Mouse (Mus musculus) intestine, embryonic 16.5 days (tissue): Measurements from ENCODE around the gene Rassf4. TPM values are rescaled to one million over a fixed set of nuclear protein-coding genes. Genes with fewer than 3 reads are reported as not detected.

Source experiments
- ATAC-seq: fragments of 200-750 bp; cut with Nextera tagmentation; 2 replicates; pipeline ENCODE4 v1.8.0; 2017; ENCODE audit warnings: moderate TSS enrichment, moderate library complexity
- H3K27ac ChIP-seq: fragments of 300-500 bp; sonication (generic); 2 replicates; pipeline ENCODE4 v1.5.1; 2014; ENCODE audit warnings: mild to moderate bottlenecking, low read length
- H3K27me3 ChIP-seq: fragments of 300-500 bp; sonication (generic); replicated peaks from 2 replicates; pipeline ENCODE4 v1.6.1; 2014; ENCODE audit warnings: low read length, control low read depth, mixed read lengths; ENCODE audit not compliant: control insufficient read depth, insufficient read depth
- H3K36me3 ChIP-seq: fragments of 300-500 bp; sonication (generic); 2 replicates; pipeline ENCODE4 v1.6.1; 2014; ENCODE audit warnings: low read length, control low read depth; ENCODE audit not compliant: control insufficient read depth, insufficient read depth
- H3K4me1 ChIP-seq: fragments of 300-500 bp; sonication (generic); 2 replicates; pipeline ENCODE4 v1.6.1; 2014; ENCODE audit warnings: low read length, control low read depth, mixed read lengths; ENCODE audit not compliant: control insufficient read depth, insufficient read depth
- H3K4me2 ChIP-seq: fragments of 300-500 bp; sonication (generic); 2 replicates; pipeline ENCODE4 v1.6.1; 2014; ENCODE audit warnings: low read depth, low read length, control low read depth
- H3K4me3 ChIP-seq: fragments of 300-500 bp; sonication (generic); 2 replicates; pipeline ENCODE4 v1.5.1; 2014; ENCODE audit warnings: mild to moderate bottlenecking, low read length
- H3K9ac ChIP-seq: fragments of 300-500 bp; sonication (generic); 2 replicates; pipeline ENCODE4 v1.6.1; 2014; ENCODE audit warnings: low read depth, low read length
- H3K9me3 ChIP-seq: fragments of 300-500 bp; sonication (generic); 2 replicates; pipeline ENCODE4 v1.6.1; 2016; ENCODE audit warnings: low read length, control low read depth; ENCODE audit not compliant: control insufficient read depth
- whole genome bisulfite sequencing: fragments of 180-500 bp; shearing (Covaris S2); extraction: QIAGEN DNeasy Blood & Tissue Kit; methylation state at CpG from one replicate; pipeline ENCODE4 v1.1.7; 2014; 5-methylcytosine and 5-hydroxymethylcytosine counted together
- polyA plus RNA-seq: library from polyadenylated mRNA; unstranded; fragments of >200 nt; fragmentation: Nextera tagmentation; extraction: Ambion mirVana; gene quantifications from 2 replicates; pipeline ENCODE4 v1.2.1, GENCODE M21; 2015

The Rassf4 gene
- polyA plus RNA-seq, 1 experiment from 2014 or later, result 8.6 TPM

GRCm38 (mm10) chr6:116677321-116677720 lies 3.6 kb upstream of the Rassf4 start:
- H3K4me2 ChIP-seq, result no peak overlapping the region
- WGBS, result 57% methylated on average over 6 of the region's 6 CpGs
- H3K27ac ChIP-seq, result no peak overlapping the region
- peaks cover 9% of the 10 kb centered on the region for H3K4me1 ChIP-seq
- H3K27me3 ChIP-seq, result no peaks in the 10 kb centered on the region
- no peak overlapping the region for H3K9ac ChIP-seq
- no peaks in the 10 kb centered on the region for H3K9me3 ChIP-seq
- no peak overlapping the region for H3K4me3 ChIP-seq
- no peaks in the 10 kb centered on the region for H3K36me3 ChIP-seq
- ATAC-seq, result no peak

GRCm38 (mm10) chr6:116676355-116676913 lies 2.7 kb upstream of the Rassf4 start:
- H3K4me3 ChIP-seq, result no peak overlapping the region
- H3K9me3 ChIP-seq, result no peaks in the 10 kb centered on the region
- no peaks in the 10 kb centered on the region for H3K27me3 ChIP-seq
- no peaks in the 10 kb centered on the region for H3K36me3 ChIP-seq
- WGBS, result 53% methylated on average over 10 of the region's 10 CpGs
- no peak overlapping the region for H3K27ac ChIP-seq
- ATAC-seq, result no peak
- no peak overlapping the region for H3K9ac ChIP-seq
- H3K4me1 ChIP-seq, result peaks cover 14% of the 10 kb centered on the region
- H3K4me2 ChIP-seq, result no peak overlapping the region

- Histone ChIP-seq H3K4me2 (peak overlapping the region; percentile 81), H3K27me3 (no peaks in the 10 kb centered on the region), H3K27ac (peak overlapping the region; percentile 78), H3K36me3 (no peaks in the 10 kb centered on the region), H3K4me3 (peak overlapping the region; percentile 51), H3K9me3 (no peaks in the 10 kb centered on the region), H3K4me1 (peaks cover 30% of the 10 kb centered on the region), H3K9ac (peak overlapping the region; percentile 61)
- 23% methylated on average over 16 of the region's 16 CpGs for WGBS
- peak; percentile 43 for ATAC-seq
Observed at GRCm38 (mm10) chr6:116674283-116674886, 633 bp upstream of the Rassf4 start.

DNA sequence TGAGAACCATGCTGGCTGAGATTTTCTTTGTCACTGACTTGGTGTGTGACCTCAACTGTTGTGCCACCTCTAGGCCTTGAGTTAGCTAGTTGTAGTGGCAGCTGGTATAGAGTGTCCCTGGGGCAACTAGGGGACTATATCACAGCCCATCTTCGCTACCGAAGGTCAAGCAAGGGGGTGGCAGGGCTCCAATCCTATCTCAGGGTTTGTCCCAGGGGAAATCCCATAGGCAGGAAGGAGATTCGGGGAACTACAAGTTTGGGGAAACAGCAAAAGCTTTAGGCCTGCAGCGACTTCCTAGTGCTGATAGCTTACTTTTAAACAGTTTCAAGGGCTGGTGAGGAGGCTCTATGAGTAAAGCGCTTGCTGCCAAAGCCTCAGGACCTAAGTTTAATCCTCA lies 1.4 kb downstream of the Rassf4 start:
- no peak for ATAC-seq

GRCm38 (mm10) chr6:116671768-116672167 lies 2.0 kb downstream of the Rassf4 start:
- 80% methylated on average over 4 of the region's 4 CpGs for WGBS
- H3K4me2 ChIP-seq, result no peak overlapping the region

More for the DNA sequence above, 1.4 kb downstream of the Rassf4 start:
- Histone ChIP-seq H3K27me3 (no peaks in the 10 kb centered on the region), H3K4me2 (no peak overlapping the region), H3K4me1 (peaks cover 30% of the 10 kb centered on the region), H3K9me3 (no peaks in the 10 kb centered on the region), H3K9ac (no peak overlapping the region), H3K27ac (no peak overlapping the region), H3K4me3 (0 out of 2 replicates have a peak overlapping the region, but pooled peaks have one; percentile 0), H3K36me3 (no peaks in the 10 kb centered on the region)
- 71% methylated on average over 5 of the region's 5 CpGs for WGBS

DNA sequence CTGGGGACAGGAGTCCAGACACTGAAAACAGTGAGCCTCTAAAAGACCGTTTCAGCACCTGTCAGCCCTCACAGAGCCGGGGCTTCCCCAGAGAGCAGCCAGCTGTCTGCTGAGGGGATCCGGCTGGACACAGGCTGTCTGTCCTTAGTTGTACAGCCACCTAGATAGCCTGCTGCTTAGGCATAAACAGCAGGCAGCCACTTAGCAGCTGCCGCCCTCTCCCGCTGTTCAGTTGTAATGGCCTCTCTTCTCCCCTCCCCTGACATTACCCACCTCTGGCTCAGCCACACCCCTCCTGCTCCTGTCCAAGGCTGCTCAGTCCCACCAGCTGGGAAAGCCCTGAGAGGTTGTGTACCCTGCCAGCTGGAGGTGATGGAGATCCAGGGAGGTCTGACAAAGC lies 2.7 kb downstream of the Rassf4 start:
- no peaks in the 10 kb centered on the region for H3K27me3 ChIP-seq
- WGBS, result 13% methylated on average over 5 of the region's 5 CpGs
- H3K9ac ChIP-seq, result peak overlapping the region; percentile 22; the same call in 1 of the 2 replicates
- H3K4me2 ChIP-seq, result peak overlapping the region; percentile 25; the same call in 1 of the 2 replicates
- peak; percentile 15 for ATAC-seq
- H3K36me3 ChIP-seq, result no peaks in the 10 kb centered on the region
- H3K9me3 ChIP-seq, result no peaks in the 10 kb centered on the region
- H3K27ac ChIP-seq, result no peak overlapping the region
- peaks cover 30% of the 10 kb centered on the region for H3K4me1 ChIP-seq
- H3K4me3 ChIP-seq, result no peak overlapping the region

More at GRCm38 (mm10) chr6:116671768-116672167, 2.0 kb downstream of the Rassf4 start:
- no peak for ATAC-seq
- Histone ChIP-seq H3K27me3 (no peaks in the 10 kb centered on the region), H3K9me3 (no peaks in the 10 kb centered on the region), H3K4me3 (no peak overlapping the region), H3K4me1 (peaks cover 30% of the 10 kb centered on the region), H3K36me3 (no peaks in the 10 kb centered on the region), H3K27ac (no peak overlapping the region), H3K9ac (no peak overlapping the region)

DNA sequence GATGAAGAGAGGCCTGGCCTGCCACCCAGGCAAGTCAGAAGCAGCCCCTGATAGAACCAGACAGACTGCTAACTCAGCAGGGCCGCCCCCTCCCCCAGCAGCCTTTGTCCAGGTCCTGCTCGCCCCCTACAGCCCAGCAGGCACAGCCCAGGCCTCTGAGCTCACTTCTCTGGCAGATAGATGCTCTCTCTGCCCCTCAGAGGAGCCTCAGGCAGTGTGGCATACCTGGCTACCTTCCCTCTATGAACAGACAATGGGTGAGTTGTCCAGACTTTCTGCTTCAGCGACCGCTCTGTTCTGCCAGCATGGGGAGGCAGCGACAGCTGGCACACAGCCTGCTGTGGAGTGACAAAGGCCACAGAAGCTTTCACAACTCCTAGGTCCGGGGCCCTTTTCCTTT lies 3.6 kb downstream of the Rassf4 start:
- no peak overlapping the region for H3K4me2 ChIP-seq
- WGBS, result 50% methylated on average over 6 of the region's 6 CpGs
- ATAC-seq, result no peak
- peaks cover 30% of the 10 kb centered on the region for H3K4me1 ChIP-seq
- no peaks in the 10 kb centered on the region for H3K27me3 ChIP-seq
- H3K36me3 ChIP-seq, result no peaks in the 10 kb centered on the region
- no peaks in the 10 kb centered on the region for H3K9me3 ChIP-seq
- H3K27ac ChIP-seq, result no peak overlapping the region
- H3K4me3 ChIP-seq, result no peak overlapping the region
- no peak overlapping the region for H3K9ac ChIP-seq

DNA sequence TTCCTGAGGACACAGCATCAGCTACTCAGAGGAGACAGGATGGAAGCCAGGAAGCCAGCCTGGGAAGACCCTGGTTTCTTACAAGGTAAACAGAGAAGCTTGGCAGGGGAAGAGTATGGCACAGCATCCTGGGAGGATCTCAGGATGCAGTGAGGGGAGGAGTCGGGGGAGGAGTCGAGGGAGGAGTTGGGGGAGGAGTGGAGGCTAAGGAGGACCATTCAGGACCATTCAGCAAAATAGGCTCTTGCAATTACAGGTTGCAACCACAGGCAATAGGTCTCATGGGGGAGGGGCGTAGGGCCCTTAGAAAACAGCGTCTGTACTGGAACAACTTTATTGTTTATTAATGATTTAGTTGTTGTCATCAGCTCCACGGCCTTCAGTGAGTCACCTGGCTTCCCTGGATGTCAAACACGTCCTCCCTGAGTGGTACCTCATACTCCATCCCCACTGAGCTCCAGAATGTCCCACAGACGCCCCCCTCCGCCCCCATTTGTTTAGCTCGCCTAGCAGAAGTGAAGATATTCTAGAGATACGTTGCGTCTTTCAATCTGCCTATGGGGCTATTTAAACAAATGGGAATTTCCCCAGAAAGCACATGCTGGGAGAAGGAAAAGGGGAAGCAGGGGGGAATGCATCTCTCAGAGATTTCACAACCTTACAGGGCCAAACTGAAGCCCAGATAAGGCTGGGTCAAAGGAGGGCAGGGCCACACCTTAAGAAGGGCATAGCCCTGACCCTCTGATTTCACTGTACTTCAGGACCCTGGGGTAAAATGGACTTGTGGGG lies 4.9 kb downstream of the Rassf4 start:
- no peak for ATAC-seq
- Histone ChIP-seq H3K27ac (no peak overlapping the region), H3K4me2 (no peak overlapping the region), H3K9ac (no peak overlapping the region), H3K27me3 (no peaks in the 10 kb centered on the region), H3K4me3 (no peak overlapping the region), H3K4me1 (peaks cover 27% of the 10 kb centered on the region), H3K9me3 (no peaks in the 10 kb centered on the region), H3K36me3 (no peaks in the 10 kb centered on the region)
- whole genome bisulfite sequencing, result 48% methylated on average over 11 of the region's 11 CpGs

DNA sequence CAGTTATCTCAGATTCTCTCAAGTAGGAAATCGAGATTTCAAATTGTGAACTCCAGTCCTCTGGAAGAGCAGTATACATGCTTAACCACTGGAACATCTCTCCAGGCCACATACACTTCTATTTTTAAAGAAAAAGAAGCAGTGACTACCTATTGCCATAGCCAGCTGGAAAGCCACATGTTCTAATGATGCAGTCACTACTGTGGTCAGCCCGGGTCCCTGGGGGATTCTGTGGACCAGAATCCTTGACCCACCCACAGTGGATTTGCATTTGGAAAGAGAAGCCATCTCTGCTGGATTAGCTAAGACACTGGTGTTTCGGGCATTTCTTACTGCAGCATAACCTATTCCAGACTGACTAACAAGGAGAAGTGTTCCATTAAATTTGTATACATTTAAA lies 6.4 kb downstream of the Rassf4 start:
- WGBS, result 76% methylated on average over 3 of the region's 3 CpGs
- H3K27me3 ChIP-seq, result no peaks in the 10 kb centered on the region
- no peak overlapping the region for H3K9ac ChIP-seq
- no peak for ATAC-seq
- no peaks in the 10 kb centered on the region for H3K9me3 ChIP-seq
- no peak overlapping the region for H3K4me3 ChIP-seq
- H3K4me1 ChIP-seq, result peaks cover 21% of the 10 kb centered on the region
- no peak overlapping the region for H3K4me2 ChIP-seq
- H3K36me3 ChIP-seq, result no peaks in the 10 kb centered on the region
- H3K27ac ChIP-seq, result no peak overlapping the region
